Mouse (Mus musculus) limb, embryonic 12.5 days (tissue): ENCODE measurements around the gene Laptm5. TPM values are rescaled to one million over a fixed set of nuclear protein-coding genes. Genes with fewer than 3 reads are reported as not detected.

Experiments used
- ATAC-seq: fragments of 200-750 bp; cut with Nextera tagmentation; 2 replicates; pipeline ENCODE4 v1.8.0; 2017; ENCODE audit warnings: low read depth, moderate TSS enrichment; ENCODE audit not compliant: insufficient number of reproducible peaks, insufficient read depth, low FRiP score, low TSS enrichment
- H3K27ac ChIP-seq: fragments of 300-500 bp; sonication (generic); 2 replicates; pipeline ENCODE4 v1.5.1; 2016; ENCODE audit warnings: mild to moderate bottlenecking, moderate library complexity
- H3K27me3 ChIP-seq: fragments of 300-500 bp; sonication (generic); 2 replicates; pipeline ENCODE4 v1.6.1; 2016; ENCODE audit warnings: mild to moderate bottlenecking, moderate library complexity
- H3K36me3 ChIP-seq: fragments of 300-500 bp; sonication (generic); 2 replicates; pipeline ENCODE4 v1.6.1; 2016; ENCODE audit warnings: mild to moderate bottlenecking, moderate library complexity
- H3K4me1 ChIP-seq: fragments of 300-500 bp; sonication (generic); replicated peaks from 2 replicates; pipeline ENCODE4 v1.6.1; 2016
- H3K4me2 ChIP-seq: fragments of 300-500 bp; sonication (generic); 2 replicates; pipeline ENCODE4 v1.6.1; 2016; ENCODE audit warnings: mild to moderate bottlenecking, moderate library complexity
- H3K4me3 ChIP-seq: fragments of 300-500 bp; sonication (generic); replicated peaks from 2 replicates; pipeline ENCODE4 v1.5.1; 2016; ENCODE audit warnings: mild to moderate bottlenecking
- H3K9ac ChIP-seq: fragments of 300-500 bp; sonication (generic); replicated peaks from 2 replicates; pipeline ENCODE4 v1.6.1; 2016; ENCODE audit warnings: mild to moderate bottlenecking, moderate library complexity
- H3K9me3 ChIP-seq: fragments of 300-500 bp; sonication (generic); 2 replicates; pipeline ENCODE4 v1.6.1; 2016; ENCODE audit warnings: mild to moderate bottlenecking, moderate library complexity
- WGBS: fragments of 180-500 bp; shearing (Covaris S2); methylation state at CpG from one replicate; pipeline ENCODE4 v1.1.7; 2016; 5-methylcytosine and 5-hydroxymethylcytosine counted together
- polyA plus RNA-seq: library from polyadenylated mRNA; unstranded; fragments of >200 nt; fragmentation: Nextera tagmentation; extraction: Ambion mirVana; gene quantifications from 2 replicates; pipeline ENCODE4 v1.2.1, GENCODE M21; 2016

The Laptm5 gene
- polyA plus RNA-seq, 1 experiment from 2014 or later, result 16.2 TPM

- ATAC-seq, result no peak
- Histone ChIP-seq H3K27me3 (no peaks in the 10 kb centered on the region), H3K36me3 (no peaks in the 10 kb centered on the region), H3K4me1 (peaks cover 43% of the 10 kb centered on the region), H3K9ac (no peak overlapping the region), H3K4me3 (no peak overlapping the region), H3K9me3 (no peaks in the 10 kb centered on the region), H3K4me2 (no peak overlapping the region), H3K27ac (0 out of 2 replicates have a peak overlapping the region, but pooled peaks have one; percentile 35)
- 65% methylated on average over 6 of the region's 6 CpGs for WGBS
Observed at GRCm38 (mm10) chr4:130899782-130900427, 13.0 kb upstream of the Laptm5 start.

GRCm38 (mm10) chr4:130900746-130901145 is 12.2 kb upstream of the Laptm5 start:
- peak overlapping the region; percentile 69 for H3K27ac ChIP-seq
- no peak for ATAC-seq
- WGBS, result 27% methylated on average over 7 of the region's 7 CpGs

GRCm38 (mm10) chr4:130902289-130902781 is 10.6 kb upstream of the Laptm5 start:
- no peak overlapping the region for H3K9ac ChIP-seq
- WGBS, result 51% methylated on average over 8 of the region's 8 CpGs
- H3K4me3 ChIP-seq, result no peak overlapping the region
- no peaks in the 10 kb centered on the region for H3K36me3 ChIP-seq
- H3K9me3 ChIP-seq, result no peaks in the 10 kb centered on the region
- H3K4me2 ChIP-seq, result no peak overlapping the region
- peaks cover 63% of the 10 kb centered on the region for H3K4me1 ChIP-seq
- H3K27me3 ChIP-seq, result no peaks in the 10 kb centered on the region
- no peak overlapping the region for H3K27ac ChIP-seq
- no peak for ATAC-seq

More at GRCm38 (mm10) chr4:130900746-130901145, 12.2 kb upstream of the Laptm5 start:
- H3K9me3 ChIP-seq, result no peaks in the 10 kb centered on the region
- no peaks in the 10 kb centered on the region for H3K36me3 ChIP-seq
- no peak overlapping the region for H3K4me3 ChIP-seq
- H3K4me2 ChIP-seq, result no peak overlapping the region
- no peak overlapping the region for H3K9ac ChIP-seq
- H3K4me1 ChIP-seq, result peaks cover 51% of the 10 kb centered on the region
- no peaks in the 10 kb centered on the region for H3K27me3 ChIP-seq

- Histone ChIP-seq H3K4me1 (peaks cover 65% of the 10 kb centered on the region), H3K4me2 (no peak overlapping the region), H3K36me3 (no peaks in the 10 kb centered on the region), H3K9me3 (no peaks in the 10 kb centered on the region), H3K27ac (peak overlapping the region; percentile 81; the same call in 1 of the 2 replicates), H3K9ac (0 out of 2 replicates have a peak overlapping the region, but pooled peaks have one; percentile 18), H3K27me3 (no peaks in the 10 kb centered on the region), H3K4me3 (no peak overlapping the region)
- 73% methylated on average over 7 of the region's 7 CpGs for WGBS
- ATAC-seq, result no peak
Observed at GRCm38 (mm10) chr4:130905025-130905424, 7.9 kb upstream of the Laptm5 start.

GRCm38 (mm10) chr4:130905882-130906281 is 7.0 kb upstream of the Laptm5 start:
- no peak overlapping the region for H3K9ac ChIP-seq
- no peak overlapping the region for H3K4me2 ChIP-seq
- no peaks in the 10 kb centered on the region for H3K36me3 ChIP-seq
- no peaks in the 10 kb centered on the region for H3K9me3 ChIP-seq
- H3K4me1 ChIP-seq, result peaks cover 56% of the 10 kb centered on the region
- peak; percentile 17; the same call in 1 of the 2 replicates for ATAC-seq
- 66% methylated on average over 6 of the region's 6 CpGs for WGBS
- H3K27ac ChIP-seq, result peak overlapping the region; percentile 81
- H3K27me3 ChIP-seq, result no peaks in the 10 kb centered on the region
- H3K4me3 ChIP-seq, result no peak overlapping the region

- Histone ChIP-seq H3K4me2 (no peak overlapping the region), H3K9me3 (no peaks in the 10 kb centered on the region), H3K4me1 (peaks cover 54% of the 10 kb centered on the region), H3K4me3 (no peak overlapping the region), H3K27ac (peak overlapping the region; percentile 81), H3K9ac (no peak overlapping the region), H3K36me3 (no peaks in the 10 kb centered on the region), H3K27me3 (no peaks in the 10 kb centered on the region)
- peak; percentile 53 for ATAC-seq
- WGBS, result 16% methylated on average over 8 of the region's 8 CpGs
Observed at GRCm38 (mm10) chr4:130906296-130906695, 6.6 kb upstream of the Laptm5 start.

GRCm38 (mm10) chr4:130907200-130908069 is 5.5 kb upstream of the Laptm5 start:
- Histone ChIP-seq H3K27me3 (no peaks in the 10 kb centered on the region), H3K4me3 (no peak overlapping the region), H3K9me3 (no peaks in the 10 kb centered on the region), H3K36me3 (no peaks in the 10 kb centered on the region), H3K4me2 (no peak overlapping the region), H3K4me1 (peaks cover 48% of the 10 kb centered on the region), H3K27ac (peak overlapping the region; percentile 81), H3K9ac (no peak overlapping the region)
- ATAC-seq, result no peak
- 79% methylated on average over 19 of the region's 19 CpGs for WGBS

GRCm38 (mm10) chr4:130908133-130908532 is 4.8 kb upstream of the Laptm5 start:
- peaks cover 48% of the 10 kb centered on the region for H3K4me1 ChIP-seq
- H3K9ac ChIP-seq, result no peak overlapping the region
- H3K27me3 ChIP-seq, result no peaks in the 10 kb centered on the region
- 90% methylated on average over 10 of the region's 10 CpGs for WGBS
- H3K4me3 ChIP-seq, result no peak overlapping the region
- ATAC-seq, result no peak
- no peaks in the 10 kb centered on the region for H3K9me3 ChIP-seq
- H3K27ac ChIP-seq, result peak overlapping the region; percentile 4; the same call in 1 of the 2 replicates
- H3K36me3 ChIP-seq, result no peaks in the 10 kb centered on the region
- no peak overlapping the region for H3K4me2 ChIP-seq

GRCm38 (mm10) chr4:130909167-130909874 is 3.6 kb upstream of the Laptm5 start:
- Histone ChIP-seq H3K27me3 (no peaks in the 10 kb centered on the region), H3K4me3 (no peak overlapping the region), H3K9me3 (no peaks in the 10 kb centered on the region), H3K4me2 (no peak overlapping the region), H3K4me1 (peaks cover 53% of the 10 kb centered on the region), H3K36me3 (no peaks in the 10 kb centered on the region), H3K27ac (no peak overlapping the region), H3K9ac (no peak overlapping the region)
- WGBS, result 55% methylated on average over 17 of the region's 17 CpGs
- ATAC-seq, result no peak

GRCm38 (mm10) chr4:130910666-130911065 is 2.3 kb upstream of the Laptm5 start:
- Histone ChIP-seq H3K27me3 (no peaks in the 10 kb centered on the region), H3K4me2 (no peak overlapping the region), H3K9me3 (no peaks in the 10 kb centered on the region), H3K4me3 (no peak overlapping the region), H3K36me3 (no peaks in the 10 kb centered on the region), H3K4me1 (peaks cover 50% of the 10 kb centered on the region), H3K9ac (no peak overlapping the region), H3K27ac (no peak overlapping the region)
- ATAC-seq, result no peak
- 37% methylated on average over 7 of the region's 7 CpGs for WGBS

- 80% methylated on average over 3 of the region's 3 CpGs for WGBS
- no peak for ATAC-seq
- H3K9me3 ChIP-seq, result no peaks in the 10 kb centered on the region
- peaks cover 32% of the 10 kb centered on the region for H3K4me1 ChIP-seq
- no peak overlapping the region for H3K27ac ChIP-seq
- H3K36me3 ChIP-seq, result no peaks in the 10 kb centered on the region
- no peak overlapping the region for H3K4me2 ChIP-seq
- H3K4me3 ChIP-seq, result no peak overlapping the region
- no peaks in the 10 kb centered on the region for H3K27me3 ChIP-seq
- H3K9ac ChIP-seq, result no peak overlapping the region
Observed at GRCm38 (mm10) chr4:130912626-130913025, 299 bp upstream of the Laptm5 start.
